8 mouse cellular contexts compared by ENCODE assay signal in the genomic region with DNA sequence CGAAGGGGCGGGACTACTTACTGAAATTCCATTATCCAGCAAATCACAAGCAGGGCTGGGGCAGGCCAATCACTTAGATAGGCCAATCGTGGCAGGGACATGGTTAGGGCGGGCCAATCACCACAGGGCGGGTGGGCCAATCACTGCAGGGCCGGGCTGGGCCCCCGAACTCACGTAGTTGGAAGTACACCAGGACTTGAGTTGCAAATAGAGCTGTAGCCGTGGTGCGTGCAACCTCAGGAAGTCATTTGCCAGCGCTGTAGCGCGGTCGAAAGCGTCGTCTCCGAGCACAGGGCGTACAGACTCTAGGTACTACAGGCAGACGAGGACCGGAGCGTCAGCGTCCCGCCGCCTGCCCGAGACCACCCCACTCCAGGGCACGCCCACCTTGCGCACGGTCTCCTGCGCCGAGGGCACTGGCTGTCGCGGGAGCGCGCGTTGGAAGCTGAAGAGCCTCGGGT. TPM values are rescaled to one million over a fixed set of nuclear protein-coding genes. Genes with fewer than 3 reads are reported as not detected.
A peak's percentile ranks its signal among the peaks of the same experiment; 100 is the strongest.
DNase-seq lines count a peak whose midpoint lies in the region; ATAC-seq and TF ChIP-seq lines count a peak whose summit lies in the region.

No protein-coding gene starts in this region.

- peak overlapping the region; percentile 65 for H3K9ac ChIP-seq in forebrain, embryonic 12.5 days
- peak overlapping the region; percentile 75 for H3K9ac ChIP-seq in heart, embryonic 16.5 days (ENCODE audit: low read length)
- H3K9ac ChIP-seq in liver, postnatal 0 days (replicated peaks): 0 out of 2 replicates have a peak overlapping the region, but pooled peaks have one; percentile 34
- peak overlapping the region; percentile 53 for H3K9ac ChIP-seq in neural tube, embryonic 14.5 days (replicated peaks; ENCODE audit: low read depth, low read length)

- TF ChIP-seq EP300 in liver, postnatal 0 days (IDR thresholded peaks at IDR 0.05; ENCODE audit: low read depth): no peak

- peak overlapping the region; percentile 74 for H3K4me2 ChIP-seq in forebrain, embryonic 12.5 days
- peak overlapping the region; percentile 96 for H3K4me2 ChIP-seq in heart, embryonic 16.5 days (ENCODE audit: low read depth, low read length)
- H3K4me2 ChIP-seq in liver, postnatal 0 days (ENCODE audit: low read depth, low read length): peak overlapping the region; percentile 89
- peak overlapping the region; percentile 72 for H3K4me2 ChIP-seq in neural tube, embryonic 14.5 days (ENCODE audit: low read depth, low read length)

- H3K27ac ChIP-seq in forebrain, embryonic 12.5 days: peak overlapping the region; percentile 90
- H3K27ac ChIP-seq in heart, embryonic 16.5 days (ENCODE audit: low read length): peak overlapping the region; percentile 77
- no peak overlapping the region for H3K27ac ChIP-seq in liver, postnatal 0 days (ENCODE audit: low read depth)
- peak overlapping the region; percentile 72 for H3K27ac ChIP-seq in neural tube, embryonic 14.5 days (ENCODE audit: low read depth, low read length)
- H3K27ac ChIP-seq in testis, adult 2 months (ENCODE audit: control insufficient read depth, insufficient read depth, low read depth, low read length): peak overlapping the region; percentile 68

- no peaks in the 10 kb centered on the region for H3K27me3 ChIP-seq in E14TG2a.4 (ENCODE audit: insufficient read depth, low read length)
- H3K27me3 ChIP-seq in forebrain, embryonic 12.5 days: no peaks in the 10 kb centered on the region
- H3K27me3 ChIP-seq in heart, embryonic 16.5 days (ENCODE audit: control insufficient read depth, insufficient read depth, low read length): no peaks in the 10 kb centered on the region
- peaks cover 3% of the 10 kb centered on the region; the same call in 1 of the 2 replicates for H3K27me3 ChIP-seq in liver, postnatal 0 days (ENCODE audit: insufficient read depth, low read length)
- H3K27me3 ChIP-seq in neural tube, embryonic 14.5 days (ENCODE audit: control insufficient read depth, insufficient read depth, low read length): no peaks in the 10 kb centered on the region
- no peaks in the 10 kb centered on the region for H3K27me3 ChIP-seq in testis, adult 2 months (ENCODE audit: control insufficient read depth, insufficient read depth, low read length)

- WGBS in forebrain, embryonic 12.5 days: 1% methylated on average over 36 of the region's 36 CpGs
- under 1% methylated on average over 36 of the region's 36 CpGs for WGBS in heart, embryonic 16.5 days
- 2% methylated on average over 36 of the region's 36 CpGs for WGBS in liver, postnatal 0 days (ENCODE audit: insufficient replicate concordance)
- 0% methylated on average over 36 of the region's 36 CpGs for WGBS in neural tube, embryonic 14.5 days

- ATAC-seq in forebrain, embryonic 12.5 days (ENCODE audit: low FRiP score): peak; percentile 94
- peak; percentile 95 for ATAC-seq in heart, embryonic 16.5 days (replicated peaks; ENCODE audit: extremely low read depth, insufficient read depth, low FRiP score)
- peak; percentile 87 for ATAC-seq in liver, postnatal 0 days
- ATAC-seq in neural tube, embryonic 14.5 days (ENCODE audit: low read depth): peak; percentile 95

- no peak for TF ChIP-seq CTCF in E14TG2a.4 (conservative IDR thresholded peaks at IDR 0.05; ENCODE audit: low read length)
- TF ChIP-seq CTCF in liver, postnatal 0 days (IDR thresholded peaks at IDR 0.05; ENCODE audit: low read depth): no peak
- peak; percentile 6; the same call in 1 of the 2 replicates for TF ChIP-seq CTCF in testis, adult 2 months (IDR thresholded peaks at IDR 0.05; ENCODE audit: control insufficient read depth, insufficient read depth, insufficient replicate concordance, low read depth, low read length)

- H3K4me1 ChIP-seq in E14TG2a.4 (replicated peaks; ENCODE audit: low read depth, low read length): peaks cover 54% of the 10 kb centered on the region
- peaks cover 39% of the 10 kb centered on the region for H3K4me1 ChIP-seq in forebrain, embryonic 12.5 days
- peaks cover 12% of the 10 kb centered on the region for H3K4me1 ChIP-seq in heart, embryonic 16.5 days (ENCODE audit: control insufficient read depth, insufficient read depth, low read length)
- H3K4me1 ChIP-seq in liver, postnatal 0 days (ENCODE audit: insufficient read depth): peaks cover 15% of the 10 kb centered on the region
- H3K4me1 ChIP-seq in neural tube, embryonic 14.5 days (ENCODE audit: control insufficient read depth, insufficient read depth, low read length): peaks cover 37% of the 10 kb centered on the region
- H3K4me1 ChIP-seq in testis, adult 2 months (ENCODE audit: control insufficient read depth, insufficient read depth, low read length): peaks cover 32% of the 10 kb centered on the region

- peak; percentile 58 for DNase-seq in c-Kit-positive CD71-positive TER-119-negative erythroid progenitor cells, embryonic 14.5 days (ENCODE audit: low read depth)
- DNase-seq in kidney, postnatal 25 days: peak; percentile 90 to 95
- DNase-seq in liver, postnatal 0 days: peak; percentile 75

- peak; percentile 42; the same call in 1 of the 2 replicates for TF ChIP-seq POLR2A in testis, adult 2 months (IDR thresholded peaks at IDR 0.05; ENCODE audit: control insufficient read depth, low read depth, low read length)

- H3K4me3 ChIP-seq in E14TG2a.4 (replicated peaks; ENCODE audit: low read length): peak overlapping the region; percentile 81
- peak overlapping the region; percentile 54 for H3K4me3 ChIP-seq in forebrain, embryonic 12.5 days (replicated peaks)
- H3K4me3 ChIP-seq in heart, embryonic 16.5 days (ENCODE audit: low read length): peak overlapping the region; percentile 70
- H3K4me3 ChIP-seq in liver, postnatal 0 days (ENCODE audit: low read depth, low read length): peak overlapping the region; percentile 48
- peak overlapping the region; percentile 45 for H3K4me3 ChIP-seq in neural tube, embryonic 14.5 days (ENCODE audit: low read depth, low read length)
- peak overlapping the region; percentile 82 for H3K4me3 ChIP-seq in testis, adult 2 months (ENCODE audit: control insufficient read depth, low read depth, low read length)

- H3K36me3 ChIP-seq in E14TG2a.4 (ENCODE audit: insufficient read depth, low read length): peaks cover 52% of the 10 kb centered on the region
- peaks cover 26% of the 10 kb centered on the region for H3K36me3 ChIP-seq in forebrain, embryonic 12.5 days (replicated peaks)
- H3K36me3 ChIP-seq in heart, embryonic 16.5 days (ENCODE audit: control insufficient read depth, insufficient read depth): 0 out of 2 replicates have a peak, but pooled peaks cover 2% of the 10 kb centered on the region
- no peaks in the 10 kb centered on the region for H3K36me3 ChIP-seq in liver, postnatal 0 days (replicated peaks; ENCODE audit: insufficient read depth, low read length)
- peaks cover 7% of the 10 kb centered on the region for H3K36me3 ChIP-seq in neural tube, embryonic 14.5 days (ENCODE audit: control insufficient read depth, insufficient read depth, low read length)
- H3K36me3 ChIP-seq in testis, adult 2 months (ENCODE audit: control insufficient read depth, insufficient read depth, low read length): no peaks in the 10 kb centered on the region; the same call in 1 of the 2 replicates

- no peaks in the 10 kb centered on the region for H3K9me3 ChIP-seq in E14TG2a.4 (ENCODE audit: low read length)
- H3K9me3 ChIP-seq in forebrain, embryonic 12.5 days: no peaks in the 10 kb centered on the region
- no peaks in the 10 kb centered on the region for H3K9me3 ChIP-seq in heart, embryonic 16.5 days (replicated peaks; ENCODE audit: control insufficient read depth, low read length)
- H3K9me3 ChIP-seq in liver, postnatal 0 days (ENCODE audit: low read length): no peaks in the 10 kb centered on the region
- no peaks in the 10 kb centered on the region for H3K9me3 ChIP-seq in neural tube, embryonic 14.5 days (ENCODE audit: control insufficient read depth, low read length)

RNA-seq across cellular contexts. Expression of a gene that starts 4.4 kb away (rescaled TPM):
- polyA plus RNA-seq in forebrain, embryonic 12.5 days (2016; fragmentation: Nextera tagmentation; extraction: Ambion mirVana): 35.1 and 38.1 TPM in 2 replicates
- polyA plus RNA-seq in heart, embryonic 16.5 days (2015; fragmentation: Nextera tagmentation; extraction: Ambion mirVana): 7.6 and 8.9 TPM in 2 replicates
- polyA plus RNA-seq in liver, postnatal 0 days (2015; fragmentation: Nextera tagmentation; extraction: Ambion mirVana): 0.98 and 1.1 TPM in 2 replicates
- polyA plus RNA-seq in neural tube, embryonic 14.5 days (2014; fragmentation: Nextera tagmentation; extraction: Ambion mirVana): 54.3 and 60.3 TPM in 2 replicates
- polyA plus RNA-seq in testis, adult 2 months (2012; rRNA removed): 137 and 148 TPM in 2 replicates

RNA-seq across cellular contexts. Expression of a gene that starts 16.1 kb away (rescaled TPM):
- 585 and 631 TPM in 2 replicates for polyA plus RNA-seq in forebrain, embryonic 12.5 days (2016; fragmentation: Nextera tagmentation; extraction: Ambion mirVana)
- polyA plus RNA-seq in heart, embryonic 16.5 days (2015; fragmentation: Nextera tagmentation; extraction: Ambion mirVana): 355 and 387 TPM in 2 replicates
- 73.2 and 76.8 TPM in 2 replicates for polyA plus RNA-seq in liver, postnatal 0 days (2015; fragmentation: Nextera tagmentation; extraction: Ambion mirVana)
- polyA plus RNA-seq in neural tube, embryonic 14.5 days (2014; fragmentation: Nextera tagmentation; extraction: Ambion mirVana): 189 and 206 TPM in 2 replicates
- polyA plus RNA-seq in testis, adult 2 months (2012; rRNA removed): 59.6 and 60.1 TPM in 2 replicates

RNA-seq across cellular contexts. Expression of a gene that starts 27.2 kb away (rescaled TPM):
- polyA plus RNA-seq in forebrain, embryonic 12.5 days (2016; fragmentation: Nextera tagmentation; extraction: Ambion mirVana): 72.4 and 73.0 TPM in 2 replicates
- polyA plus RNA-seq in heart, embryonic 16.5 days (2015; fragmentation: Nextera tagmentation; extraction: Ambion mirVana): 71.4 and 73.6 TPM in 2 replicates
- 35.9 and 38.0 TPM in 2 replicates for polyA plus RNA-seq in liver, postnatal 0 days (2015; fragmentation: Nextera tagmentation; extraction: Ambion mirVana)
- 53.8 and 60.2 TPM in 2 replicates for polyA plus RNA-seq in neural tube, embryonic 14.5 days (2014; fragmentation: Nextera tagmentation; extraction: Ambion mirVana)
- polyA plus RNA-seq in testis, adult 2 months (2012; rRNA removed): 108 and 114 TPM in 2 replicates

RNA-seq across cellular contexts. Expression of a gene that starts 27.3 kb away (rescaled TPM):
- 0.27 TPM in 1 of 2 replicates, not detected in the other for polyA plus RNA-seq in forebrain, embryonic 12.5 days (2016; fragmentation: Nextera tagmentation; extraction: Ambion mirVana)
- 0.12 and 0.40 TPM in 2 replicates for polyA plus RNA-seq in heart, embryonic 16.5 days (2015; fragmentation: Nextera tagmentation; extraction: Ambion mirVana)
- 0.06 TPM in 1 of 2 replicates, not detected in the other for polyA plus RNA-seq in liver, postnatal 0 days (2015; fragmentation: Nextera tagmentation; extraction: Ambion mirVana)
- 0.11 and 0.19 TPM in 2 replicates for polyA plus RNA-seq in neural tube, embryonic 14.5 days (2014; fragmentation: Nextera tagmentation; extraction: Ambion mirVana)
- 1,042 and 1,092 TPM in 2 replicates for polyA plus RNA-seq in testis, adult 2 months (2012; rRNA removed)

RNA-seq across cellular contexts. Expression of a gene that starts 28.3 kb away (rescaled TPM):
- polyA plus RNA-seq in forebrain, embryonic 12.5 days (2016; fragmentation: Nextera tagmentation; extraction: Ambion mirVana): 57.8 and 66.4 TPM in 2 replicates
- polyA plus RNA-seq in heart, embryonic 16.5 days (2015; fragmentation: Nextera tagmentation; extraction: Ambion mirVana): 32.2 and 33.3 TPM in 2 replicates
- polyA plus RNA-seq in liver, postnatal 0 days (2015; fragmentation: Nextera tagmentation; extraction: Ambion mirVana): 11.7 and 13.1 TPM in 2 replicates
- polyA plus RNA-seq in neural tube, embryonic 14.5 days (2014; fragmentation: Nextera tagmentation; extraction: Ambion mirVana): 6.4 and 9.5 TPM in 2 replicates
- 85.4 and 93.5 TPM in 2 replicates for polyA plus RNA-seq in testis, adult 2 months (2012; rRNA removed)
